Mouse (Mus musculus) CH12.LX (cell line): ENCODE results near the gene Ier2.

Experiments
- BHLHE40 ChIP-seq: IDR thresholded peaks from 2 replicates; pipeline ENCODE4 v1.6.1; 2011; ENCODE audit warnings: mild to moderate bottlenecking, low read depth, low read length, improper control_type of control experiment
- CHD2 ChIP-seq: IDR thresholded peaks from 2 replicates; pipeline ENCODE4 v1.6.1; 2011; ENCODE audit warnings: low read length, improper control_type of control experiment
- CTCF ChIP-seq, 2 experiments: IDR thresholded peaks in 1 of 2; conservative IDR thresholded peaks in 1 of 2; 2 replicates each; pipeline ENCODE4 v1.5.1; 2011 to 2012; ENCODE audit warnings: low read depth in 2 of 2, low read length in 2 of 2, improper control_type of control experiment in 1 of 2, inconsistent platforms in 1 of 2, mild to moderate bottlenecking in 1 of 2, moderate library complexity in 1 of 2
- JUN ChIP-seq: IDR thresholded peaks from 2 replicates; pipeline ENCODE4 v1.6.1; 2011; ENCODE audit warnings: low read depth, mild to moderate bottlenecking, low read length, improper control_type of control experiment, moderate library complexity; ENCODE audit not compliant: insufficient read depth
- KAT2A ChIP-seq: IDR thresholded peaks from 2 replicates; pipeline ENCODE4 v1.6.1; 2012; ENCODE audit warnings: low read length, improper control_type of control experiment, inconsistent platforms; ENCODE audit not compliant: insufficient replicate concordance
- MAX ChIP-seq: IDR thresholded peaks from 2 replicates; pipeline ENCODE4 v1.6.1; 2011; ENCODE audit warnings: low read length, improper control_type of control experiment
- MAZ ChIP-seq: IDR thresholded peaks from 2 replicates; pipeline ENCODE4 v1.6.1; 2012; ENCODE audit warnings: low read depth, mild to moderate bottlenecking, inconsistent platforms, low read length, improper control_type of control experiment, moderate library complexity
- MEF2A ChIP-seq: IDR thresholded peaks from 2 replicates; pipeline ENCODE4 v1.6.1; 2014; ENCODE audit warnings: low read depth, mild to moderate bottlenecking, inconsistent platforms, low read length, improper control_type of control experiment, borderline replicate concordance
- NELFE ChIP-seq: IDR thresholded peaks from 2 replicates; pipeline ENCODE4 v1.6.1; 2011; ENCODE audit warnings: low read depth, low read length, improper control_type of control experiment
- POLR2A ChIP-seq: IDR thresholded peaks from 2 replicates; pipeline ENCODE4 v1.6.1; 2011; ENCODE audit warnings: low read depth, mild to moderate bottlenecking, improper control_type of control experiment, low read length
- ZC3H11A ChIP-seq: IDR thresholded peaks from 2 replicates; pipeline ENCODE4 v1.6.1; 2012; ENCODE audit warnings: low read depth, mild to moderate bottlenecking, inconsistent platforms, low read length, improper control_type of control experiment
- ZNF384 ChIP-seq: IDR thresholded peaks from 2 replicates; pipeline ENCODE4 v1.6.1; 2012; ENCODE audit warnings: low read depth, low read length, improper control_type of control experiment, inconsistent platforms

- peak; percentile 83 for TF ChIP-seq POLR2A
- TF ChIP-seq CHD2, result peak; percentile 63
- TF ChIP-seq MAX, result peak; percentile 37; the same call in 1 of the 2 replicates
- no peak for TF ChIP-seq CTCF (conservative IDR thresholded peaks at IDR 0.05 in 1 of 2, IDR thresholded peaks at IDR 0.05 in 1 of 2; ENCODE audit: low read depth in 2 of 2, low read length in 2 of 2)
- peak; percentile 79 for TF ChIP-seq BHLHE40
- TF ChIP-seq MEF2A, result peak; percentile 100
- TF ChIP-seq ZNF384, result peak; percentile 88
- TF ChIP-seq NELFE, result peak; percentile 76
- TF ChIP-seq KAT2A, result peak; percentile 97
- no peak; the same call in 1 of the 2 replicates for TF ChIP-seq MAZ
- TF ChIP-seq JUN, result 0 out of 2 replicates have a peak, but pooled peaks have one; percentile 13
- no peak for TF ChIP-seq ZC3H11A
Observed at GRCm38 (mm10) chr8:84663483-84664327, 1.1 kb upstream of the Ier2 start.
